Mouse (Mus musculus) lung, embryonic 14.5 days (tissue): ENCODE data around the gene Arglu1. TPM values are rescaled to one million over a fixed set of nuclear protein-coding genes. Genes with fewer than 3 reads are reported as not detected.

Experiments
- ATAC-seq: fragments of 200-750 bp; cut with Nextera tagmentation; 2 replicates; pipeline ENCODE4 v1.8.0; 2017; ENCODE audit warnings: mild to moderate bottlenecking, moderate TSS enrichment, moderate library complexity; ENCODE audit not compliant: insufficient read depth
- DNase-seq: peaks from one replicate; pipeline ENCODE4 v3.0.0-alpha.2; 2015
- H3K27ac ChIP-seq: fragments of 300-500 bp; sonication (generic); 2 replicates; pipeline ENCODE4 v1.5.1; 2014; ENCODE audit warnings: low read depth, mild to moderate bottlenecking, moderate library complexity
- H3K27me3 ChIP-seq: fragments of 300-500 bp; sonication (generic); 2 replicates; pipeline ENCODE4 v1.6.1; 2014; ENCODE audit warnings: low read length, control low read depth; ENCODE audit not compliant: insufficient read depth
- H3K36me3 ChIP-seq: fragments of 300-500 bp; sonication (generic); 2 replicates; pipeline ENCODE4 v1.6.1; 2014; ENCODE audit warnings: control low read depth; ENCODE audit not compliant: insufficient read depth
- H3K4me1 ChIP-seq: fragments of 300-500 bp; sonication (generic); 2 replicates; pipeline ENCODE4 v1.6.1; 2014; ENCODE audit warnings: antibody characterized with exemption, control low read depth; ENCODE audit not compliant: insufficient read depth
- H3K4me2 ChIP-seq: fragments of 300-500 bp; sonication (generic); 2 replicates; pipeline ENCODE4 v1.6.1; 2014; ENCODE audit warnings: mild to moderate bottlenecking
- H3K4me3 ChIP-seq: fragments of 300-500 bp; sonication (generic); 2 replicates; pipeline ENCODE4 v1.5.1; 2014; ENCODE audit warnings: low read depth, low read length
- H3K9ac ChIP-seq: fragments of 300-500 bp; sonication (generic); 2 replicates; pipeline ENCODE4 v1.6.1; 2014
- H3K9me3 ChIP-seq: fragments of 300-500 bp; sonication (generic); 2 replicates; pipeline ENCODE4 v1.6.1; 2016; ENCODE audit warnings: low read depth, low read length, control low read depth
- CTCF ChIP-seq: IDR thresholded peaks from 2 replicates; pipeline ENCODE4 v1.5.1; 2016; ENCODE audit warnings: antibody characterized with exemption, low read depth
- WGBS: fragments of 180-500 bp; shearing (Covaris S2); extraction: QIAGEN DNeasy Blood & Tissue Kit; methylation state at CpG from one replicate; pipeline ENCODE4 v1.1.7; 2014; 5-methylcytosine and 5-hydroxymethylcytosine counted together
- polyA plus RNA-seq: library from polyadenylated mRNA; unstranded; fragments of >200 nt; fragmentation: Nextera tagmentation; extraction: Ambion mirVana; gene quantifications from 2 replicates; pipeline ENCODE4 v1.2.1, GENCODE M21; 2014

Gene Arglu1
- polyA plus RNA-seq, 1 experiment from 2014 or later = 164 TPM

DNA sequence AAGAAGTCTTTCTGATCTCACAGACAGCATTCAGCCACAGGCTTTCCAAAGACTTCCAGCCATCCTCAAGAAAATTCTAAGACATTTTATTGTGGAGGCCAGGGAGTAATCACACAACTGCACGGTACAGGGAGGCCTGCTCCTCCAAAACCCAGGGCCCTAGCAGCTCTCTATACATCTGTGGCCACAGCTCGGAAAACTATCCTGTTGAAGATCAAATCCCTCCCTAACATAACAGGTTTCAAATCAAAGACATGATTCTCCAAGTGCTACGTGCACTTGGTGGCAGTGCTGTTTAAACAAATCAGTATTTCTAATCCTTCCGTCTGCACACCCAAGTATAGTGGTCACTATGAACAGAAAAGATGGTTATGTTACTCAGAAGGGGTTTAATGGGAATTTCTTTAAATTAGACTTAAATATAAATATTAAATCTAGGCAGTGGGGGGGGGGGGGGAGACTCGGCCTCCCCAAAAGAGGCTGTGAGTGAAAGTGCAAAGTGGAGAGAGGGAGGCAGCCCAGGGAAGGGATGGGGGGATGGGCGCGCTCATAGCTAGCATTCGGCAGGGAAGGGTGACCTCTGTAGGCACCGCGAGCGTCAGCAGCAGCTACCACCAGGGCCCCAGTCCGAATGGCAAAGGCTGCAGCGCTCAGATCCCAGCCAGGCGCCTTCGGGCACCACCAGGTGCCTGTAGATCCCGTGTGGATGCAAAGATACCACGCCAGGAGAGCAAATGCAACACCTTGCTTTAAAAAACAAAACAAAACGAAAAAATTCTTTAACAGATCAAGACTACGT lies 31.7 kb downstream of the Arglu1 start:
- Histone ChIP-seq H3K9me3 (no peaks in the 10 kb centered on the region), H3K27ac (peak overlapping the region; percentile 65), H3K4me1 (0 out of 2 replicates have a peak, but pooled peaks cover 5% of the 10 kb centered on the region), H3K36me3 (peaks cover 12% of the 10 kb centered on the region; the same call in 1 of the 2 replicates), H3K9ac (peak overlapping the region; percentile 93), H3K27me3 (no peaks in the 10 kb centered on the region), H3K4me2 (peak overlapping the region; percentile 87), H3K4me3 (peak overlapping the region; percentile 87)
- peak; percentile 81 for TF ChIP-seq CTCF
- ATAC-seq (peak; percentile 39), DNase-seq (peak; percentile 92)
- 4% methylated on average over 19 of the region's 19 CpGs for WGBS

GRCm38 (mm10) chr8:8657692-8658355 lies 32.5 kb downstream of the Arglu1 start:
- Histone ChIP-seq H3K9me3 (no peaks in the 10 kb centered on the region), H3K4me1 (0 out of 2 replicates have a peak, but pooled peaks cover 5% of the 10 kb centered on the region), H3K36me3 (peaks cover 13% of the 10 kb centered on the region; the same call in 1 of the 2 replicates), H3K27me3 (no peaks in the 10 kb centered on the region), H3K4me2 (peak overlapping the region; percentile 87), H3K9ac (peak overlapping the region; percentile 93), H3K4me3 (peak overlapping the region; percentile 87), H3K27ac (no peak overlapping the region)
- DNase-seq = no peak
- ATAC-seq = no peak
- TF ChIP-seq CTCF = no peak
- WGBS = 36% methylated on average over 5 of the region's 5 CpGs

GRCm38 (mm10) chr8:8656578-8657441 lies 33.5 kb downstream of the Arglu1 start:
- Histone ChIP-seq H3K36me3 (peaks cover 16% of the 10 kb centered on the region; the same call in 1 of the 2 replicates), H3K27ac (no peak overlapping the region), H3K27me3 (no peaks in the 10 kb centered on the region), H3K4me2 (peak overlapping the region; percentile 87), H3K4me1 (0 out of 2 replicates have a peak, but pooled peaks cover 5% of the 10 kb centered on the region), H3K9ac (peak overlapping the region; percentile 93), H3K4me3 (peak overlapping the region; percentile 87), H3K9me3 (no peaks in the 10 kb centered on the region)
- ATAC-seq (no peak), DNase-seq (peak; percentile 42)
- WGBS = 24% methylated on average over 14 of the region's 14 CpGs
- no peak for TF ChIP-seq CTCF

- TF ChIP-seq CTCF = no peak
- Histone ChIP-seq H3K9me3 (no peaks in the 10 kb centered on the region), H3K9ac (no peak overlapping the region; the same call in 1 of the 2 replicates), H3K27ac (no peak overlapping the region), H3K4me2 (peak overlapping the region; percentile 87), H3K27me3 (no peaks in the 10 kb centered on the region), H3K36me3 (peaks cover 16% of the 10 kb centered on the region; the same call in 1 of the 2 replicates), H3K4me3 (peak overlapping the region; percentile 87), H3K4me1 (peaks cover 5% of the 10 kb centered on the region; the same call in 1 of the 2 replicates)
- WGBS = 47% methylated on average over 24 of the region's 24 CpGs
- no peak for ATAC-seq
- DNase-seq = no peak
These were observed 34.7 kb downstream of the Arglu1 start for GRCm38 (mm10) chr8:8655346-8656340.

- peaks cover 10% of the 10 kb centered on the region; the same call in 1 of the 2 replicates for H3K4me1 ChIP-seq
- no peaks in the 10 kb centered on the region for H3K27me3 ChIP-seq
- WGBS = 48% methylated on average over 12 of the region's 12 CpGs
- no peak for ATAC-seq
- TF ChIP-seq CTCF = no peak
- no peak overlapping the region for H3K4me3 ChIP-seq
- no peaks in the 10 kb centered on the region for H3K9me3 ChIP-seq
- H3K36me3 ChIP-seq = peaks cover 16% of the 10 kb centered on the region; the same call in 1 of the 2 replicates
- DNase-seq = no peak
- H3K4me2 ChIP-seq = peak overlapping the region; percentile 13; the same call in 1 of the 2 replicates
- no peak overlapping the region for H3K9ac ChIP-seq
- no peak overlapping the region for H3K27ac ChIP-seq
These were observed 36.3 kb downstream of the Arglu1 start for GRCm38 (mm10) chr8:8653906-8654489.
